Mouse (Mus musculus): ENCODE data around the gene Mettl7a2.

Mettl7a2 gene

DNA sequence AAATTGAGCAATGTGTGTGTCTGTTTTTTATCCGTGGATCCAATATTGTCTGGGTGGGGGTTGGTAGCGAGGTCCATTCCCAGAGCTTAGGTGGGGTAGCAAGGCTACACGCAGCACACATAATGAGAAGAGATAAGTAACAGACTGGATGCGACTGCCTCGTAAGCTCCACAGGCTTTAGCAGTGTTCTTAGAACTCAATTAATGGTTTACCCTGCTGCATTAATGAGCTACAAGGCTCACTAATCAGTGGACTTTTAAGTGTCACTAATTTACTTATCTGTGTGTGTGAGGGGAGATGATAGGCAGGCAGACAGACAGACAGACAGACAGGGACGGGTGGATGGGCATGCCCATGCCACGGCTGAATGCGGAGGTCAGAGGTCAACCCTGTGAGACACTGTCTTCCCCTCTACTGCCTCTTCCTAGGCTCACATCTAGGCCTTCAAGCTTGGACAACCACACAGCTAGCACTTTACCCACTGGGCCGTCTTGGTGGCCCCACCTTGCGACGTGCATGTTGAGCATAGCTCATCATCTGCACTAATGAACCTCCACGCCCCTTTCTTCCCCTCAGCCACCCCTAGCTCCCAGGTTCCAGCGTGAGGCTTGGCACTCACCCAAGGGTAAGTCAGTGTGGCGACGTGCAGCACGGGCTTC lies 47.7 kb downstream of the Mettl7a2 start:
- DNase-seq: no peak

DNA sequence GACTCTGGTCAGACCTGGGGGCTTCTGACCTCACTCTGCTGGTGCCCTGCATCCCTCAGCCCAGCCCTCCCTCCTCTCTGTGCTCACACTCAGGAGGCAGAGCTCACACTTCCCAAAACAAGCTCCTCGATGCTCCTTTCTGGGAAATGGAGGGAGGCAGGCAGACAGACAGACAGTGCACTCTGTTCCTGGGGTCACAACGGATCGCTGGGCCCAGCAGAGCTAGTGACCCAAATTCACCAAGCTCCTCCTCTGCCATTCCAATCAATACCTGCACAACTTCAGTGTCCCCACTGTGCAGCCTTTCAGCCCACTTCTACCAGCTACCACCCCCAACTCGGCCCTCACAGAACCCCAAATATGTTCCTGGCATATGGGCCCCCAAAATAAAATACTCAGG lies 48.8 kb downstream of the Mettl7a2 start:
- no peak for DNase-seq

DNA sequence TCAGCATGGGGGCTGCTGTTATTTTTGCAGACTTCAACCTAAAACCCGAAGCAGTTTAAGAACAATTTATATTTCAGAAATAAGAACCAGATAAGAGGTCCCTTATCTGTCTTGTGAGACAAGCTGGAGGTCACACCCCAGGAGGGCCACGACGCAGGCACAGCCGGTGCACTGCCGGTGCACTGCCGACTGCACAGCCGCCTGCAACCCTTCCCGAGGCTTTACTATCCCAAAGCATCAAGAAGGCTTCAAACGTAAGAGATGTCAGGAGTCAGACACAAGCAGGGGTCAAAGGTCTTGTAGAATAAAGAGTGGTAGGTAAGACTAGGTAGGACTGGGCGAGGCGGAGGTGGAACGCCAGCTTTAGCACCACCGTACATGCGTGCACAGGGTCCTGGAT lies 49.3 kb downstream of the Mettl7a2 start:
- no peak for DNase-seq

DNA sequence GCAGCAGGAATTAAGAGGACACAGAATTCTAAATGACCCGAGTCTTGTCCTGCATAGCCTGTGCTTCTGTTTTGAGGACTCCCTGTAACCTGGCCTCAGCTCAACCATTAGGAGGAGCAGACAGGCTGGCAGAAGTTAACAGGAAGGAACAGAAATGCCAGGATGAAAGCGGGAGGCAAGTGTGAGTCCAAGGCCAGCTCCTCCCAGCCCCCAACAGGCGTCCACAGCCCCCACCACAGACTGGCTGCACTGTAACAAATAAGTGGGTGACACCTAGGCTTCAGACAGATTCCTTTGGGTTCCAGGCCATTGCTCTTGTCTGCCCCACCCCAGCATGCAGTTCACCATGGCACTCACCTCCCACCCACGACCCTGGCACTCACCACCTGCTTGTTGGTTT lies 49.8 kb downstream of the Mettl7a2 start:
- DNase-seq: no peak

DNA sequence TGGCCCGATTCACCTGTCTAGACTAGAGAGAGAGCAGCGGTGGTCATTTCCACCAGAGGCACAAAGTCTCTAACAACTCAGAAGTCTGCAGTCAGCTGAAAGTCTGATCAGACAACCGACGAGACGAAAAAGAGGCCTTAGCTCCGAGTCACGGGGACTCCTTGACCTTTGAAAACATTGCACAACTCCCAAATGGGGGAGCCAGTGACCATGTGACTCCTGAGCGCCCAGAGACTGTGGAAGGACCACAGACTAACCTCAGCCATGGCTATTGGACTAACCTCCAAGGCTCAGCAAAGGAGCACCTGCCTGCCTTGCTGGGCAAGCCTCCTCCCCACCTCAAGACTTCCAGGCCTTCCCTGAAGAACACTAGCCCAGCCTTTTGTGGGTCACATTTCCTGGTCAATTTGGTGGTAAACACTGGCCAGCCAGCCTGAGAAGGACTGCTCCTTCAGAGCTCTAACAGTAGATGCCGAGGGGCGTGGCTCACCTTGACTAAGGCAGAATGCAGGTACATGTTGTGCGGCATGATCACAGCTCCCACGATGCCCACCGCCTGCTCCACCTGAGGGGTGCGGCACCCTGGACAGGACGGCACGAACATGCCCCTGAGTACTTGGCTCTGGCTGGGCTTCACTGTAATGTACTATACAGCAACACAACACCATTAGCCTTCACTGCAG lies 50.5 kb downstream of the Mettl7a2 start:
- peak in 1 of 2 experiments; percentile 10 for DNase-seq

DNA sequence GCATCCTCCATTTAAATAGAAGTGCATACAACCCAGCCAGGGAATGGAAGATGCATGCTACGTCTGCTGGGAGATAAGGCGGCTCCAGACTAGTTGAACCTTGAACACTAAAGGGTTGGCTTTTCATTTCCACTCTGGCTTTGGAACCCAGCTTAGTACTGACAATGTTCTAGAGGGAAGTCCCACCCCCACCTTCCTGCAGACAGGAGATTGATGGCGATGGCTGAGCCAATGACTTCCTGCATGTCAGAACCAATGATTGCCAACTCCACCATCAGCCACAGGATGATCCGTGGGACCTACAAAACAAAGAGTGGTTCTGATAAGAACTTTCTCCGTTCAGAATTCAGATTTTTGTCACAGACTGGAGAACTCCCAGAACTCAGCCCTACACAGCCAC lies 53.1 kb downstream of the Mettl7a2 start:
- DNase-seq: no peak

DNA sequence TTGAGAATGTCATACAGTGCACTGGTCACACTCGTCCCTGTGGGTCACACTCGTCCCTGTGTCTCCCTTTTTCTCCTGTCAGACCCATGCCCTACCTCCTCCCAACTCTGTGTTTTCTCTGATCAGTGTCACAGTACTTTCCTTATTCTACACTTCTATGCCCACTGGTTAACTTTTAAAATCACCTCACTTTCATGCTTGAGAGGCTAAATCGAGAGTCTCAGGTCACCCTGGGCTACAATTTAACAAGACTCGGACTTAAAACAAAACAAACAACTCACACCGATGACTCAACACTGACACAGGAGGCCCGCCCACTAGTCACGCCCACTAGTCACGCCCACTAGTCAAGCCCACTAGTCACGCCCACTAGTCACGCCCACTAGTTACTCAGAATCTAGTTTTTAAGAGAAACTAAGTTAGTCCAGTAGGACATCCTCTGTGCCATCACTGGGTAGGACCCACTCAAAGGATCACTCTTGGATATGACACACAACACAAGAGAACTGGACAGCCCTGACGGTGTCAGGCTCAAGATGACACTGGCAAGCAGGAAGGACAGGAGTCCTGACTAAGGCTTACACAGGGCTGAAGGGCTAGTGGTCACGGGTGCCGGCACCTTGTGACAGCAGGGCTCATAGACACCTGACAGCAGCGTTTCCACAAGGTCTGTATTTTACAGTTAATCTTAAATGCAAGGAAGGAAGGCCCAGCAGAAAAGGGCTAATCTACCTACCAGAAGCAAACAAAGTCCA lies 58.1 kb downstream of the Mettl7a2 start:
- DNase-seq: peak; percentile 48 to 55

Data from lung, postnatal 4 days (tissue).